Mouse (Mus musculus): ENCODE data around the gene Alkbh2. TPM values are rescaled to one million over a fixed set of nuclear protein-coding genes. Genes with fewer than 3 reads are reported as not detected.

The Alkbh2 gene
- polyA plus RNA-seq, 1 experiment from 2014 or later, result 6.4 TPM

- ATAC-seq, result no peak
- peaks cover 34% of the 10 kb centered on the region for H3K36me3 ChIP-seq (ENCODE audit: control insufficient read depth, insufficient read depth)
- no peak overlapping the region for H3K9ac ChIP-seq (replicated peaks; ENCODE audit: low read depth, low read length)
- no peak overlapping the region for H3K4me2 ChIP-seq (ENCODE audit: low read length)
- H3K27ac ChIP-seq (ENCODE audit: low read length), result no peak overlapping the region
- H3K4me1 ChIP-seq (replicated peaks; ENCODE audit: control insufficient read depth, insufficient read depth, low read length), result no peaks in the 10 kb centered on the region
- 88% methylated on average over 6 of the region's 6 CpGs for WGBS
- no peaks in the 10 kb centered on the region for H3K9me3 ChIP-seq (ENCODE audit: control insufficient read depth, low read length)
- H3K4me3 ChIP-seq (replicated peaks; ENCODE audit: low read length), result no peak overlapping the region
- H3K27me3 ChIP-seq (replicated peaks; ENCODE audit: control insufficient read depth, insufficient read depth, low read length), result no peaks in the 10 kb centered on the region
These were observed 14.7 kb downstream of the Alkbh2 start for GRCm38 (mm10) chr5:114113334-114113733.

GRCm38 (mm10) chr5:114106391-114106935 lies 21.6 kb downstream of the Alkbh2 start:
- Histone ChIP-seq H3K9ac (replicated peaks; ENCODE audit: low read depth, low read length) (no peak overlapping the region), H3K4me1 (replicated peaks; ENCODE audit: control insufficient read depth, insufficient read depth, low read length) (peaks cover 6% of the 10 kb centered on the region; the same call in 1 of the 2 replicates), H3K4me3 (replicated peaks; ENCODE audit: low read length) (no peak overlapping the region), H3K27me3 (replicated peaks; ENCODE audit: control insufficient read depth, insufficient read depth, low read length) (no peaks in the 10 kb centered on the region), H3K9me3 (ENCODE audit: control insufficient read depth, low read length) (no peaks in the 10 kb centered on the region), H3K27ac (ENCODE audit: low read length) (no peak overlapping the region), H3K4me2 (ENCODE audit: low read length) (no peak overlapping the region), H3K36me3 (ENCODE audit: control insufficient read depth, insufficient read depth) (peaks cover 25% of the 10 kb centered on the region)
- ATAC-seq, result no peak
- 90% methylated on average over 16 of the region's 16 CpGs for WGBS

- peaks cover 17% of the 10 kb centered on the region for H3K4me1 ChIP-seq (replicated peaks; ENCODE audit: control insufficient read depth, insufficient read depth, low read length)
- H3K27me3 ChIP-seq (replicated peaks; ENCODE audit: control insufficient read depth, insufficient read depth, low read length), result no peaks in the 10 kb centered on the region
- H3K9ac ChIP-seq (replicated peaks; ENCODE audit: low read depth, low read length), result no peak overlapping the region
- no peaks in the 10 kb centered on the region for H3K9me3 ChIP-seq (ENCODE audit: control insufficient read depth, low read length)
- 68% methylated on average over 1 of the region's 1 CpGs for WGBS
- peaks cover 2% of the 10 kb centered on the region; the same call in 1 of the 2 replicates for H3K36me3 ChIP-seq (ENCODE audit: control insufficient read depth, insufficient read depth)
- ATAC-seq, result no peak
- no peak overlapping the region for H3K4me2 ChIP-seq (ENCODE audit: low read length)
- H3K4me3 ChIP-seq (replicated peaks; ENCODE audit: low read length), result no peak overlapping the region
- H3K27ac ChIP-seq (ENCODE audit: low read length), result no peak overlapping the region
These were observed 25.2 kb downstream of the Alkbh2 start for GRCm38 (mm10) chr5:114102807-114103206.

- ATAC-seq, result no peak
- H3K9ac ChIP-seq (replicated peaks; ENCODE audit: low read depth, low read length), result no peak overlapping the region
- H3K4me1 ChIP-seq (replicated peaks; ENCODE audit: control insufficient read depth, insufficient read depth, low read length), result peaks cover 17% of the 10 kb centered on the region
- peaks cover 2% of the 10 kb centered on the region; the same call in 1 of the 2 replicates for H3K36me3 ChIP-seq (ENCODE audit: control insufficient read depth, insufficient read depth)
- H3K4me3 ChIP-seq (replicated peaks; ENCODE audit: low read length), result no peak overlapping the region
- H3K4me2 ChIP-seq (ENCODE audit: low read length), result no peak overlapping the region
- WGBS, result 79% methylated on average over 4 of the region's 4 CpGs
- H3K27ac ChIP-seq (ENCODE audit: low read length), result no peak overlapping the region
- no peaks in the 10 kb centered on the region for H3K9me3 ChIP-seq (ENCODE audit: control insufficient read depth, low read length)
- no peaks in the 10 kb centered on the region for H3K27me3 ChIP-seq (replicated peaks; ENCODE audit: control insufficient read depth, insufficient read depth, low read length)
These were observed 26.1 kb downstream of the Alkbh2 start for GRCm38 (mm10) chr5:114101873-114102272.

GRCm38 (mm10) chr5:114100390-114101099 lies 27.5 kb downstream of the Alkbh2 start:
- peaks cover 17% of the 10 kb centered on the region for H3K4me1 ChIP-seq (replicated peaks; ENCODE audit: control insufficient read depth, insufficient read depth, low read length)
- H3K27ac ChIP-seq (ENCODE audit: low read length), result peak overlapping the region; percentile 61
- H3K27me3 ChIP-seq (replicated peaks; ENCODE audit: control insufficient read depth, insufficient read depth, low read length), result no peaks in the 10 kb centered on the region
- ATAC-seq, result peak; percentile 51
- WGBS, result 2% methylated on average over 59 of the region's 64 CpGs
- peak overlapping the region; percentile 94 for H3K9ac ChIP-seq (replicated peaks; ENCODE audit: low read depth, low read length)
- peak overlapping the region; percentile 91 for H3K4me3 ChIP-seq (replicated peaks; ENCODE audit: low read length)
- no peaks in the 10 kb centered on the region for H3K9me3 ChIP-seq (ENCODE audit: control insufficient read depth, low read length)
- H3K4me2 ChIP-seq (ENCODE audit: low read length), result peak overlapping the region; percentile 89
- no peaks in the 10 kb centered on the region; the same call in 1 of the 2 replicates for H3K36me3 ChIP-seq (ENCODE audit: control insufficient read depth, insufficient read depth)

GRCm38 (mm10) chr5:114099709-114100389 lies 28.2 kb downstream of the Alkbh2 start:
- no peaks in the 10 kb centered on the region; the same call in 1 of the 2 replicates for H3K36me3 ChIP-seq (ENCODE audit: control insufficient read depth, insufficient read depth)
- H3K27me3 ChIP-seq (replicated peaks; ENCODE audit: control insufficient read depth, insufficient read depth, low read length), result no peaks in the 10 kb centered on the region
- H3K9me3 ChIP-seq (ENCODE audit: control insufficient read depth, low read length), result no peaks in the 10 kb centered on the region
- H3K4me1 ChIP-seq (replicated peaks; ENCODE audit: control insufficient read depth, insufficient read depth, low read length), result peaks cover 17% of the 10 kb centered on the region
- peak overlapping the region; percentile 89 for H3K4me2 ChIP-seq (ENCODE audit: low read length)
- 8% methylated on average over 37 of the region's 37 CpGs for WGBS
- peak overlapping the region; percentile 65 for H3K27ac ChIP-seq (ENCODE audit: low read length)
- H3K4me3 ChIP-seq (replicated peaks; ENCODE audit: low read length), result peak overlapping the region; percentile 91
- peak overlapping the region; percentile 94 for H3K9ac ChIP-seq (replicated peaks; ENCODE audit: low read depth, low read length)
- ATAC-seq, result peak; percentile 95

GRCm38 (mm10) chr5:114091057-114091807 lies 36.8 kb downstream of the Alkbh2 start, which contains the start of gene Svop:
Svop (minus strand) TSS chr5:114091570.
- H3K27ac ChIP-seq (ENCODE audit: low read length), result peak within 1 kb of the TSS; percentile 93
- H3K9me3 ChIP-seq (ENCODE audit: control insufficient read depth, low read length), result no peaks in the 10 kb centered on the region
- peak; percentile 90 for ATAC-seq
- peak within 1 kb of the TSS; percentile 79 for H3K4me3 ChIP-seq (replicated peaks; ENCODE audit: low read length)
- peak within 1 kb of the TSS; percentile 63 for H3K4me2 ChIP-seq (ENCODE audit: low read length)
- peaks cover 22% of the 10 kb centered on the region for H3K4me1 ChIP-seq (replicated peaks; ENCODE audit: control insufficient read depth, insufficient read depth, low read length)
- WGBS, result 2% methylated on average over 40 of the region's 40 CpGs
- H3K27me3 ChIP-seq (replicated peaks; ENCODE audit: control insufficient read depth, insufficient read depth, low read length), result no peaks in the 10 kb centered on the region
- peak within 1 kb of the TSS; percentile 96 for H3K9ac ChIP-seq (replicated peaks; ENCODE audit: low read depth, low read length)
- H3K36me3 ChIP-seq (ENCODE audit: control insufficient read depth, insufficient read depth), result no peaks in the 10 kb centered on the region

GRCm38 (mm10) chr5:114090421-114091013 lies 37.5 kb downstream of the Alkbh2 start:
- Histone ChIP-seq H3K4me2 (ENCODE audit: low read length) (peak overlapping the region; percentile 63), H3K27ac (ENCODE audit: low read length) (peak overlapping the region; percentile 93), H3K4me3 (replicated peaks; ENCODE audit: low read length) (peak overlapping the region; percentile 79), H3K9me3 (ENCODE audit: control insufficient read depth, low read length) (no peaks in the 10 kb centered on the region), H3K27me3 (replicated peaks; ENCODE audit: control insufficient read depth, insufficient read depth, low read length) (no peaks in the 10 kb centered on the region), H3K36me3 (ENCODE audit: control insufficient read depth, insufficient read depth) (no peaks in the 10 kb centered on the region), H3K4me1 (replicated peaks; ENCODE audit: control insufficient read depth, insufficient read depth, low read length) (peaks cover 22% of the 10 kb centered on the region), H3K9ac (replicated peaks; ENCODE audit: low read depth, low read length) (peak overlapping the region; percentile 96)
- 7% methylated on average over 7 of the region's 7 CpGs for WGBS
- ATAC-seq, result no peak; the same call in 1 of the 2 replicates
